Mouse (Mus musculus): ENCODE data around the gene Aes.

Gene Aes

DNA sequence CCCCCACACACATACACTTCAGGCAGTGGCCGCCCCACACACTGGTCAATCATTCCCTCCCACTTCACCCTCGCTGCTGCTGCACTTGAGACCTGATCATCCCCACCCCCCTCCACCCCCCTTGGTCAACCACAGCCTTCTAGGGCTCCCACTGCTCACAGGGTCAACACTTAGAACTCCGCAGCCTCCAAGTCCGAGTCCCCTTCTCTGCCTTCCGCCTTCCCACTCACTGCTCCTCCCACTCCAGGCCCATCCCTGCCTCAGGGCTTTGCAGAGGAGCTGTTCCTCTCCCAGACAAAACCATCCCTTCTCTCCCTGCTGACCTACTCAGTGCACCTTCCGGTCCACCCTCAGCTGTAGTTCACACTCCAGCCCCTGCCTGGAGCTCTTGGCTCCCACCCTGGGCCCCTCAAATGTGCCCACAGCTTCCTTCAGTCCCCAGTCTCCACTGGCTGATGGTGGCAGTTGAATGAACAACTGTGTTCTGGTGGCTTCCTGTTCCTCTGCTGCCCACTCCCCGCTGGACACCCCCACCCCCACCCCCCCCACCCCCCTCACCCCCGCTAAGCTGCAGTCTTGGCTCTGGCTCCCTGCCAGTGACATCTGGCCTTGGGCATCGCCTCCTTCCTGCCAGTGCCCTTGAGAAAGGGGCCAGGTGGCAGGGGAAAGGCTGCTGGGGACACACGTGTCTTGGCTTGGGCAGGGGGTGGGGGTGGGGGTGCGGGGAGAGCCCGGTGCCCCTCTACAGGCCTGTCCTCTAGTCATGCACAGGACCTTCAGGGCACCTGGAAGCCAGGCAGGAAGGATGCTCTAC, 38.1 kb downstream of the Aes start:
- no peak for DNase-seq (ENCODE audit: low read depth)

GRCm38 (mm10) chr10:81598342-81598741, 39.1 kb downstream of the Aes start:
- no peak for DNase-seq (ENCODE audit: low read depth)

DNA sequence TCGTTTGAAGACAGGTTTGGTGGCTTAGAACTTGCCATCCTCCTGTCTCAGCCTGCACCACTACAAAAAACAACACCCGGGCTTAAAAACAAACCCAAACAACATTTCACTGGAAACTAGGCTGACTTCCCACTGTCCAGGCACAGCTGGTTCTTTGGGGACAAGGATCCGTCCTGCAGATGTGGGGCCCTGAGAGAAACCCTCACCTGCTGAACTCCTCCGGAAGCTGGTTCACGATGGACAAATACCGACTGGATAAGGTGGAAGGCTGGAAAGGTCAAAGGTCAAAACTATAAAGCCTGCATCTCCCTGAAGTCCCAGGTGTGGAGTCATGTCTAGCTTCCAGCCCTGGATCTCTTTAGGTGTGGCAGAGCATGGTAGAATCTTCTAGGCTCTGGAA, 39.6 kb downstream of the Aes start:
- DNase-seq (ENCODE audit: low read depth) = no peak

DNA sequence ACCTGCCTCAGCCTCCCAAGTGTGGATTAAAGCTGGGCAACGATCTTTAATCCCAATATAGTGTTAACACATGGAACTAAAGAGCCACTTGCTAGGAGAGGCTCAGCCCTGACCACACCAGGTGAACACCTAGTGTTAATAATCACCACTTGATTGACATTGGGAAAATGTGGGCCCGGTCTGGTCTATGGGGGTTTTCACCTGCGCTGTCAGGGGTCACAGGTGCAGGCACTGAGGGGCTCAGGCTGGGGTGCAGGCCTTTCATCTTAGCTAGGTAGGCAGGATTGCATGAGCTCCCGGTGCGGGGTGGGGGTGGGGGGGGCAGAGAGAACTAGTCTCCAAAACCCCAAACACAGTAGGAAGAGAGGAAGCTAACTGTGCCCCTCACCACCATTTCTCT, 40.3 kb downstream of the Aes start:
- DNase-seq (ENCODE audit: low read depth) = no peak

DNA sequence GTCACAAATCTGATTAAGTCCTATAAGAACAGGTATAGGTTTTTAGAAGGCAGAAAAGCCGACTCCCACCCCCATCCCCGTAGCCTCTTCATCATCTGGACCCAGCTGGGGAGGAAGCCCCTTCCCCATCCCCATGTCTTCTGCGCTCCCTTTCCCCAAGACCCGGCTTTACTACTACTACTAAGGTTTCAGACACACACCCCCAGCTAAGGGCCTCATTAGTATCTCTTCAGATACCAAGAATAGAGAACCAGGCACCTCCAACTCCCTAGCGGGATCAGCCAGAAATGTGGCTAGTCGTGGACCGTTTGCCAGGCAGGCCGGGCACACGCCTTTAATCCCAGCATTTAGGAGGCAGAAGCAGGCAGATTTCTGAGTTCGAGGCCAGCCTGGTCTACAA, 40.8 kb downstream of the Aes start:
- no peak for DNase-seq (ENCODE audit: low read depth)

GRCm38 (mm10) chr10:81600738-81601203, 41.5 kb downstream of the Aes start, which contains the start of gene Tle6:
Gene Tle6, minus strand, starts transcription at chr10:81601073.
- DNase-seq (ENCODE audit: low read depth) = peak; percentile 88

DNA sequence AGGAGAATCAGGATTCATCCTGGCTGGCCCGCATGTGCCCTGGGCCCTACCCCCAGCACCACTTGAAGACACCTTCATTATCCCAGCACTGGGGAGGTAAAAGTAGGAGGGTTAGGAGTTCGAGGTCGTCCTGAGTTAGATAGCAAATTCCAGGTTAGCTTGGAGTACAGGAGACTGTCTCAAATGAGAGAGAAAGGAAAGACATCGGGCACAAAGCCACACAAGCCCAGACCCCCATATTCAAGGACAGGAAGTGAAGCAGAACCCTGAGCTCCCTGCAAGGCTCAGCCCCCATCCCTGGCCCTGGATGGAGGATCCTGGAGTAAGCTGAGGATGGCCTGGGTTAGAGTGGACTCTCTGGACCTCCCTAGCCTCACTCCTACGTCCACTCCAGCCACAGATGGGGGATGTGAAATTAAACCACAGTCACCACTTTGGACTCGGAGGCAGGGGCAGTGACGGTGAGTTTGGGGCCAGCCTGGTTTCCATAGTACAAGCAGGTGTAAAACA, 42.2 kb downstream of the Aes start:
- DNase-seq (ENCODE audit: low read depth) = no peak

GRCm38 (mm10) chr10:81602741-81603151, 43.5 kb downstream of the Aes start:
- DNase-seq (ENCODE audit: low read depth) = peak; percentile 86

GRCm38 (mm10) chr10:81604019-81604967, 45.0 kb downstream of the Aes start:
- DNase-seq (ENCODE audit: low read depth) = peak; percentile 30

GRCm38 (mm10) chr10:81604968-81605665, 45.8 kb downstream of the Aes start:
- peak; percentile 93 for DNase-seq (ENCODE audit: low read depth)

GRCm38 (mm10) chr10:81605666-81605973, 46.3 kb downstream of the Aes start:
- DNase-seq (ENCODE audit: low read depth) = no peak

GRCm38 (mm10) chr10:81605974-81606751, 46.9 kb downstream of the Aes start, which contains the start of gene BC025920:
Gene BC025920, plus strand, starts transcription at chr10:81606270.
- peak; percentile 91 for DNase-seq (ENCODE audit: low read depth)

DNA sequence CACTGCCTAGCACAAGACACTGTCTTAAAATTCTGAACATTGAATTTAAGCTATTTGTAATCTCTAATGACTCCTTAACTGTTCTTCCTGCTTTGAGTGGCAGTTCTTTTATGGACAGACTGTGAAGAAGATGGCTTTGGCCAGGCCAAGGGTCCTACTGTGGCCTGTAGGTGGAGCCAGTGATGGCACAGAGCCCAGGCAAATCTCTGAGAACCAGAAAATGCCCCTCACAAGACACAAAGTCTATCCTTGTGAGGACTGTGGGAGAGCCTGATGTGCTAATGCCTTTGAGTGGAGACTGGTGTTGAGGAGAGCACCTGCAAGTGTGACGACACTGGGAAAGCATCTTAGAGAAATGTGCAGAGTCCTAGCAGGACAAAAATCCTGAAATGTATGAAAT, 49.0 kb downstream of the Aes start:
- DNase-seq (ENCODE audit: low read depth) = no peak

DNA sequence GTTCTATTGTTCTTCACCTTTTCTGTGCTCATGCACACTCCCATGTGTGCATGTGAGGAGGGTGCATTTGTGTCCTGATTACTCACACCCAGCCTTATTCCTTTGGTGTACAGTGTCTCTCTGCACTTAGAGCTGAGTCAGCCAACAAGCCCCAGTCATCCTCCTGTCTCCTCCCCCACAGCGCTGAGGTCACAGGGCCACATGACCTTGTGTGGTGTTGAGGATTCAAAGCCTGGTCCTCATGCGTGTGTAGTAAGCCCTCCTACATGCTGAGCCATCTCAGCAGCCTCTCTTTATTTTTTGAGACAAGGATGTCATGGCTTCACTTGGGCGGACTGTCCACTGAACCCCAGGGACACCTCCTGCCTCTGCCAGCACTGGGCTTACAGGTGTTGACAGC, 53.5 kb downstream of the Aes start:
- no peak for DNase-seq (ENCODE audit: low read depth)

- no peak for DNase-seq (ENCODE audit: low read depth)
These were observed 56.2 kb downstream of the Aes start for GRCm38 (mm10) chr10:81615486-81615885.

Data from naive thymus-derived CD4-positive, alpha-beta T cell, adult 2 months (primary cell).